Mouse (Mus musculus) lung, embryonic 16.5 days (tissue): ENCODE results near the gene Rhoj. TPM values are rescaled to one million over a fixed set of nuclear protein-coding genes. Genes with fewer than 3 reads are reported as not detected.
A peak's percentile ranks its signal among the peaks of the same experiment; 100 is the strongest.

ENCODE experiments used
- ATAC-seq: fragments of 200-750 bp; cut with Nextera tagmentation; 2 replicates; pipeline ENCODE4 v1.8.0; 2017; ENCODE audit warnings: low read depth, mild to moderate bottlenecking, moderate library complexity
- H3K27ac ChIP-seq: fragments of 300-500 bp; sonication (generic); 2 replicates; pipeline ENCODE4 v1.5.1; 2014; ENCODE audit warnings: mild to moderate bottlenecking, control low read depth, low read length
- H3K27me3 ChIP-seq: fragments of 300-500 bp; sonication (generic); 2 replicates; pipeline ENCODE4 v1.6.1; 2014; ENCODE audit warnings: low read depth, low read length, mixed read lengths; ENCODE audit not compliant: control insufficient read depth, insufficient read depth
- H3K36me3 ChIP-seq: fragments of 300-500 bp; sonication (generic); 2 replicates; pipeline ENCODE4 v1.6.1; 2014; ENCODE audit warnings: low read length; ENCODE audit not compliant: control insufficient read depth, insufficient read depth
- H3K4me1 ChIP-seq: fragments of 300-500 bp; sonication (generic); replicated peaks from 2 replicates; pipeline ENCODE4 v1.6.1; 2014; ENCODE audit warnings: low read length, mixed read lengths; ENCODE audit not compliant: control insufficient read depth, insufficient read depth
- H3K4me2 ChIP-seq: fragments of 300-500 bp; sonication (generic); 2 replicates; pipeline ENCODE4 v1.6.1; 2014; ENCODE audit warnings: low read depth, low read length, control low read depth
- H3K4me3 ChIP-seq: fragments of 300-500 bp; sonication (generic); 2 replicates; pipeline ENCODE4 v1.5.1; 2014; ENCODE audit warnings: mild to moderate bottlenecking, low read length, control low read depth
- H3K9ac ChIP-seq: fragments of 300-500 bp; sonication (generic); 2 replicates; pipeline ENCODE4 v1.6.1; 2014; ENCODE audit warnings: low read length, control low read depth
- H3K9me3 ChIP-seq: fragments of 300-500 bp; sonication (generic); 2 replicates; pipeline ENCODE4 v1.6.1; 2016; ENCODE audit warnings: low read length; ENCODE audit not compliant: control insufficient read depth
- WGBS: fragments of 180-500 bp; shearing (Covaris S2); extraction: QIAGEN DNeasy Blood & Tissue Kit; methylation state at CpG from one replicate; pipeline ENCODE4 v1.1.7; 2014; 5-methylcytosine and 5-hydroxymethylcytosine counted together
- polyA plus RNA-seq: library from polyadenylated mRNA; unstranded; fragments of >200 nt; fragmentation: Nextera tagmentation; extraction: Ambion mirVana; gene quantifications from 2 replicates; pipeline ENCODE4 v1.2.1, GENCODE M21; 2015

The Rhoj gene
- polyA plus RNA-seq, 1 experiment from 2014 or later: 66.0 TPM

DNA sequence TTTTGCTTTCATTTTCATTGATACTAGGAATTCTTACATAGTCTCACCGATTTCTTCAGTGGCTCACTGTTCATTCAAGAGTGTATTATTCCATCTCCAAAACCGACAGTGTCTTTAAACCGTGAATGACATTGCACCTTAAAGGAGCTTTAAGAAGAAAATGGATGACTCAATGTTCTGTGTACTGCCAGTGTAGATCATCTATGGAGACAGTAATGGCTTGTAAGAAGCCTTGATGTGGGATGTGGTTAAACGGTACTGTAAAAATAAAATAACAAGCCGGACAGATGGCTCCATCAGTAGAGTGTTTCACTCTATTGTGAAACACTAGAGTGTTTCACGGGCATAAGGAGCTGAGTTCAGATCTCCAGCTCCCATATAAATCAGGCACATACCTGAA lies 15.2 kb upstream of the Rhoj start:
- 84% methylated on average over 6 of the region's 6 CpGs for WGBS

DNA sequence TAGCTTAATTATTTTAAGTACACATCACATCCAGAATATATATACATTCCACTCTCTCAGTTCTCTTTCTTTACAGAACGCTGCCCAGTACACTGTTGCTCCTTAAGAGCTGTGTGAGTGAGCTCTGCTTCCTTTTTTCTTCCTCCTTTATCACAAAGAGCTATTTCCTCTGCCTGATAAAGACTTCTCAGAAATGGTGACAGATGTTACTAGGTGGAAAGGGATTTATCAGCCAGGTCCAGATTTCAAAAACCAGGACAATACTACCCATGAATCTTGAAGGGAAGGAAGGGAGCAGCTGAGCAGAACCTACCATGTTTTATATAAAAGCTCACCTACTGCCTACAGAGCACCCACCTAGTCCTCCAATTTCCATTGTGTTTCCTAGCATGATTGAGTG lies 8.3 kb upstream of the Rhoj start:
- ATAC-seq: no peak
- WGBS: 19% methylated on average over 1 of the region's 1 CpGs
- H3K9me3 ChIP-seq: no peaks in the 10 kb centered on the region
- no peaks in the 10 kb centered on the region for H3K27me3 ChIP-seq
- H3K27ac ChIP-seq: no peak overlapping the region
- H3K4me3 ChIP-seq: no peak overlapping the region
- no peak overlapping the region for H3K9ac ChIP-seq
- no peaks in the 10 kb centered on the region for H3K4me1 ChIP-seq
- H3K4me2 ChIP-seq: no peak overlapping the region
- no peaks in the 10 kb centered on the region for H3K36me3 ChIP-seq

More for the DNA sequence above, 15.2 kb upstream of the Rhoj start:
- Histone ChIP-seq H3K27ac (no peak overlapping the region), H3K9me3 (no peaks in the 10 kb centered on the region), H3K9ac (no peak overlapping the region), H3K4me2 (no peak overlapping the region), H3K27me3 (no peaks in the 10 kb centered on the region), H3K4me3 (no peak overlapping the region), H3K4me1 (no peaks in the 10 kb centered on the region), H3K36me3 (no peaks in the 10 kb centered on the region)
- ATAC-seq: no peak

DNA sequence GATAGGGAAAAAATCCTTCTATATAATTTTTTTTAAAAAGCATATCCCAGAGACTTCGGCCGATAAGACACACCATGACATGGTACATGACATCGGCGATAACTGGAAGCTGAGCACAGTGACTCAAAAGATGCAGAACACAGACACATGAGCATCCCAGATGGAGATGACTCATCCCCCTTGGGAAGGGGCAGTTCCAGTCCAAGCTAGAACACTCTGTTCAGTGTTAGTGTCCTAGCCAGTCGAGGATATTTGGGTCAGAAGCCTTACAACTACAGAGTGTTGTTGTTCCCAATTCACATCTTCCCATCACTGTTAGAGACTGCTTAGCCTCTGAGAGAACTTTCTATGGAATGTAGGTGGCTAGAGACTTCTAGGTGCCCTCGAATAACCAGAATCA lies 4.0 kb upstream of the Rhoj start:
- H3K4me1 ChIP-seq: peaks cover 5% of the 10 kb centered on the region; the same call in 1 of the 2 replicates
- H3K36me3 ChIP-seq: no peaks in the 10 kb centered on the region
- 84% methylated on average over 6 of the region's 6 CpGs for WGBS
- H3K27ac ChIP-seq: no peak overlapping the region
- H3K9me3 ChIP-seq: no peaks in the 10 kb centered on the region
- no peak overlapping the region for H3K9ac ChIP-seq
- H3K27me3 ChIP-seq: no peaks in the 10 kb centered on the region
- H3K4me3 ChIP-seq: no peak overlapping the region
- ATAC-seq: no peak
- H3K4me2 ChIP-seq: no peak overlapping the region

DNA sequence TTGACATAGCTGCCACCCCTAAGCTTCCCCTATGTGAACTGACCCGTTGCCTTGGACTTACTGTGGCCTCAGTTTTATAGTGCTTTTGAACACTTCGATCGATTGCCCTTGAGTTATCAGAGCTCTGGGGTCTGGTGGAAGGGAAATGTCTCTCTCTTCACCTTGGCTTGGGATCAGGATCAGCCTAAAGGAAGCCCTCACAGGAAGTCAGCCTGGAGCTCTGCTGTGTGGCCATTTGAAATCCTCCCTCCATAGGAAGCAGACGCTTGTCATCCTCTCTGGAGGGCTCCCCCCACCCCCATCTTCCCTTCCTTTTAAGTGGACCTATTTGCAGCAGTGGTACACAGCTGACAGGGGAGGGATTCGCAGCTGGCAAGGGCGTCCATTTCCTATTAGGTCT lies 1.6 kb downstream of the Rhoj start:
- Histone ChIP-seq H3K36me3 (no peaks in the 10 kb centered on the region), H3K27me3 (no peaks in the 10 kb centered on the region), H3K4me3 (peak overlapping the region; percentile 39), H3K9ac (peak overlapping the region; percentile 8), H3K4me1 (peaks cover 12% of the 10 kb centered on the region; the same call in 1 of the 2 replicates), H3K4me2 (peak overlapping the region; percentile 51), H3K27ac (peak overlapping the region; percentile 57; the same call in 1 of the 2 replicates), H3K9me3 (no peaks in the 10 kb centered on the region)
- ATAC-seq: peak; percentile 39
- 46% methylated on average over 6 of the region's 6 CpGs for WGBS

DNA sequence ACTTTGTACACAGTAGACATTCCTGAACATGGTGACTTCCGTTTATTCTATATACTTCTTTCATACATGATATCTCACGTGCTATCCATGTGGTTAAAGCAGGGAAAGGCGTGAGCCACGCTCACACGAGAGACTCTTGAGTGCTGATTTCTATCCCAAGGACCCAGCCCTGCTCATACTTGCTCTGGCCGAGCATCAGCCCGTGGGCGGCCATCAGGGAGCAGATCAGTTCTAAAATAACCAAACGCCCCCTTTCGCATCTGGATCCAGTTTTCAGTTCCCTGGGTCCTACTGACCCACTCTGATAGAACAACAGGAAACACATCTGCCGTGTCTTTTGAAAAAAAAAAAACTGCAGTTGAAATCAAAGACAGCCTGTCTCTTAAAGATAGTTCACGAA lies 2.6 kb downstream of the Rhoj start:
- Histone ChIP-seq H3K36me3 (no peaks in the 10 kb centered on the region), H3K27ac (peak overlapping the region; percentile 57; the same call in 1 of the 2 replicates), H3K27me3 (no peaks in the 10 kb centered on the region), H3K4me3 (peak overlapping the region; percentile 39), H3K9me3 (no peaks in the 10 kb centered on the region), H3K4me1 (peaks cover 12% of the 10 kb centered on the region; the same call in 1 of the 2 replicates), H3K4me2 (peak overlapping the region; percentile 51), H3K9ac (no peak overlapping the region)
- WGBS: 64% methylated on average over 12 of the region's 12 CpGs
- no peak for ATAC-seq

DNA sequence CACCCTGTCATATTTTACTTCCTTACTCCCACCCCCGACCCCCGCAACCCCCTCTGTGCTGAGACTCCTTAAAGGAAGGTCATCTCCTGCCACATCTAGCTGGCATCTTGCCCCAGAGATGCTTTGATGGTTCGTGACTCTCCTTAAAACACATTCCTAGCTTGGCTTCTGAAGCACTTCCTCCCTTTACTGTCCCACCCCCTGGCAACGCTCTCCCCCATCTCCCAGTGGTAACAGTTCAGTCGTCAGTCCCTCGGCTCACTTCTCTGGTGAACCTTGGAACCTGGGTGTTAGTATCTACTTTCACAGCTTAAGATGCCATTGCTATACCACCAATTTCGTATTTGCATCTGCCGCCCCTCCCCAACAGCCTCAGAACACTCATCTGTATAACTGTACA lies 3.8 kb downstream of the Rhoj start:
- H3K27ac ChIP-seq: no peak overlapping the region
- peaks cover 12% of the 10 kb centered on the region; the same call in 1 of the 2 replicates for H3K4me1 ChIP-seq
- WGBS: 62% methylated on average over 8 of the region's 8 CpGs
- no peak overlapping the region for H3K4me3 ChIP-seq
- no peaks in the 10 kb centered on the region for H3K9me3 ChIP-seq
- no peak overlapping the region for H3K9ac ChIP-seq
- ATAC-seq: no peak
- H3K36me3 ChIP-seq: no peaks in the 10 kb centered on the region
- no peak overlapping the region for H3K4me2 ChIP-seq
- H3K27me3 ChIP-seq: no peaks in the 10 kb centered on the region

DNA sequence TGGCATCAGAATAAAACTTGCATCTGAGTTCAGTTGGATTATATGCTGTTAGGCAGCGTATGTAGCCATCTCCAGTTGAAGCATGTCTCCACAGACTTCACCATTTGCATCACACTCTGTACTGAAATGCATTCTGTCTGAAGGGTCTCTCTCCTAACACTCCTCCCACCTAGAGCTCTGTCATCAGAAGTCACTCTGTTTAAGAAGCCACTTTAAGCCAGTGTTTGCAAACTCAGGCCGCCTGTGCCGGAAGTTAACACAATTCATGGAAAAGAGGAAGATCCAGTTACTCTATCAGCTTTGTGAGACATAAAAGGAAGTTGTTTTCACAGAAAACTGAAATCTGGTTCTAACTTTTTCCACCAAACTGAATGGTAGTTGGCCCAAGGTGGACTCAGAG lies 5.9 kb downstream of the Rhoj start:
- Histone ChIP-seq H3K4me2 (no peak overlapping the region), H3K9me3 (no peaks in the 10 kb centered on the region), H3K27ac (no peak overlapping the region), H3K36me3 (no peaks in the 10 kb centered on the region), H3K27me3 (no peaks in the 10 kb centered on the region), H3K9ac (no peak overlapping the region), H3K4me3 (no peak overlapping the region), H3K4me1 (peaks cover 7% of the 10 kb centered on the region; the same call in 1 of the 2 replicates)
- 52% methylated on average over 3 of the region's 3 CpGs for WGBS
- no peak for ATAC-seq

DNA sequence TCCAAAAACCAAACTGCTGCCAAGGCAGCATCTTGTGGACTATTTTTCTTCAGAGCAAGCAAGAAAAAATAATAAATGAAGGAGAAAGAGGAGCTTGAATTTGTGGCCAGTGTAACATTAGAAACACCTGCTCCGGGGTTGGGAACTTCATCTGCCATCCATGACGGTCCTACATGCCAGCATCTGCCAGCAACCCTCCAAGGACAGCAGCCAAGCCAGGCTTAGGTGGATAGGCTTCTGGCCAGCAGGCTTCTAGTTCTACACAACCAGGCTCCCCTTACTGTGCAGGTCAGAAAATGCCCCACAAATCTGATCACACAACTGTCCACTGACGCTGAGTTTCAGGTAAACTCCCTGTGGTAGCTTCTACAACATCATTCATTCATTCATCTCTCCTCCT lies 7.7 kb downstream of the Rhoj start:
- H3K27ac ChIP-seq: no peak overlapping the region
- ATAC-seq: no peak

DNA sequence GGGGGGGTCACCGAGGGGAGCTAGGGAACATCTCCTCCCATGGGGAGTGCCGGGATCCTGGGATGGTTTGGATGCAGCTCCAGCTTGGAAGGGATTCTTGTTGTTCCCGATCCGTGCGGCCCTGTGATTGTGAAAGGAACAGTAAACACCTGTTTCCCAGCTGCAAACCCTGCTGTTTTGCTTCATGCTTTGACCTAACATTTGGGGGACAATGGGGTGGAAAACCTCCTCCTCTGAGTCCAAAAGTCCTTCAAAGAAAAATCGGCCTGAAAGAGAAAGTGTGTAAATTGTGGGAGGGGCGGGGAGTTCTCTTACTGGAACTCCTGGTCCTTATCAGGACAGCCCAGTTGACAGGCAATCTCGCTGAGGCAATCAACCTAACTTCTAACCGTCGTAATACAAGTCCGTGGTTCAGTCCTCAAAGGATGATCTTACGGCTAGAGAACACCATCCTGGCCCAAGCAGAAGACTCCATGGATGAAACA lies 12.4 kb downstream of the Rhoj start:
- no peaks in the 10 kb centered on the region for H3K4me1 ChIP-seq
- WGBS: 55% methylated on average over 12 of the region's 12 CpGs
- peaks cover 3% of the 10 kb centered on the region; the same call in 1 of the 2 replicates for H3K36me3 ChIP-seq
- H3K27ac ChIP-seq: no peak overlapping the region
- no peak overlapping the region for H3K4me2 ChIP-seq
- ATAC-seq: no peak
- H3K27me3 ChIP-seq: no peaks in the 10 kb centered on the region
- no peak overlapping the region for H3K9ac ChIP-seq
- H3K4me3 ChIP-seq: no peak overlapping the region
- no peaks in the 10 kb centered on the region for H3K9me3 ChIP-seq

More for the DNA sequence above, 7.7 kb downstream of the Rhoj start:
- H3K36me3 ChIP-seq: no peaks in the 10 kb centered on the region
- no peak overlapping the region for H3K4me3 ChIP-seq
- H3K9me3 ChIP-seq: no peaks in the 10 kb centered on the region
- H3K9ac ChIP-seq: no peak overlapping the region
- WGBS: 79% methylated on average over 3 of the region's 3 CpGs
- 0 out of 2 replicates have a peak, but pooled peaks cover 7% of the 10 kb centered on the region for H3K4me1 ChIP-seq
- no peaks in the 10 kb centered on the region for H3K27me3 ChIP-seq
- no peak overlapping the region for H3K4me2 ChIP-seq

DNA sequence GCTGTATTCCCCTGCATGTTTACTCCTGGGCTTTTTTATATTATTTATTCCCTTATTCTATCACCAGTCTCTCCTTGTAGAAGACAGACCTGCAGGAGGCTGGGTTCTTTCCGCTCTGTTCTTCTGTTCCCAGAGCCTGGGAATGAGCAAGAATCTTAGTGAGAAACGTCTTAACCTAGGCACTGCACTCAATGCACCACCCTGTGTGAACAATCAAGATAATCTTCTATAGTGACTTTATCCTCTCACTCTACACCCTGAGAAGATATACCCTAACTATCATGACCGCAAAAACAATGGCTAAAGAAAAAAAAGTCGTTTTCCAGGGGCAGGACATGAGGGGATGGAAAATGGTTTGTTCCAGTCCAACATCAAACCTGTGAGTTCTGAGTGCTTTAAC lies 13.1 kb downstream of the Rhoj start:
- H3K9ac ChIP-seq: no peak overlapping the region
- H3K4me2 ChIP-seq: no peak overlapping the region
- H3K4me3 ChIP-seq: no peak overlapping the region
- no peaks in the 10 kb centered on the region for H3K9me3 ChIP-seq
- H3K36me3 ChIP-seq: peaks cover 3% of the 10 kb centered on the region; the same call in 1 of the 2 replicates
- no peaks in the 10 kb centered on the region for H3K27me3 ChIP-seq
- ATAC-seq: no peak
- H3K27ac ChIP-seq: no peak overlapping the region
- H3K4me1 ChIP-seq: no peaks in the 10 kb centered on the region
- 72% methylated on average over 4 of the region's 4 CpGs for WGBS
